Comparison of ENCODE assay signal across 20 mouse cellular contexts in genomic region chr15:12408205-12408604, GRCm38 (mm10).
DNase-seq lines count a peak whose midpoint lies in the region; ATAC-seq and TF ChIP-seq lines count a peak whose summit lies in the region.
"Had no signal": no experiment of that assay in that cellular context is flagged by ENCODE, and none has a peak within 500 bp of the region (broad histone marks: within the 10 kb centered on the region; RNA-seq: fewer than 3 reads in every experiment).

No protein-coding gene starts in this region.

- H3K4me1 ChIP-seq in limb, embryonic 14.5 days (ENCODE audit: control insufficient read depth, insufficient read depth, low read length): no peaks in the 10 kb centered on the region
- H3K4me1 ChIP-seq in limb, embryonic 10.5 days: no peaks in the 10 kb centered on the region
- H3K4me1 ChIP-seq: heart, embryonic 10.5 days; limb, embryonic 12.5 days; liver, embryonic 15.5 days had no signal

- H3K9me3 ChIP-seq in limb, embryonic 14.5 days (ENCODE audit: control insufficient read depth, low read length): no peaks in the 10 kb centered on the region
- H3K9me3 ChIP-seq in limb, embryonic 10.5 days (replicated peaks): no peaks in the 10 kb centered on the region
- H3K9me3 ChIP-seq: heart, embryonic 10.5 days; hindbrain, embryonic 15.5 days; limb, embryonic 12.5 days; liver, embryonic 15.5 days had no signal

- no peak for DNase-seq in frontal cortex, postnatal 25 days (ENCODE audit: low spot score in 2 of 2)
- DNase-seq in limb, embryonic 14.5 days (ENCODE audit: low spot score): no peak
- DNase-seq in limb, embryonic 10.5 days (ENCODE audit: low spot score): no peak
- peak; percentile 10 for DNase-seq in brain, embryonic 18.5 days (ENCODE audit: low read depth, low spot score)
- peak; percentile 38 for DNase-seq in layer of hippocampus, adult 9-11 months
- DNase-seq in ovary, postnatal 36 days (ENCODE audit: low spot score): no peak
- DNase-seq: cerebellum, adult 18-20 months; gastrocnemius, postnatal 36 days; heart, postnatal 10 days; kidney, adult 2 months; lung, postnatal 10 days; thymus, postnatal 14 days had no signal

- no peak overlapping the region for H3K4me2 ChIP-seq in limb, embryonic 14.5 days (replicated peaks; ENCODE audit: low read depth, low read length, severe bottlenecking)
- H3K4me2 ChIP-seq: hindbrain, embryonic 15.5 days; limb, embryonic 12.5 days; liver, embryonic 15.5 days had no signal

- no peaks in the 10 kb centered on the region for H3K27me3 ChIP-seq in limb, embryonic 14.5 days (ENCODE audit: control insufficient read depth, insufficient read depth, low read length)
- no peaks in the 10 kb centered on the region for H3K27me3 ChIP-seq in limb, embryonic 10.5 days (ENCODE audit: low read depth, poor library complexity, severe bottlenecking)
- H3K27me3 ChIP-seq: hindbrain, embryonic 15.5 days; limb, embryonic 12.5 days; liver, embryonic 15.5 days; megakaryocyte, embryonic 14.5 days had no signal

- no peak for TF ChIP-seq POLR2A in limb, embryonic 14.5 days (IDR thresholded peaks at IDR 0.05; ENCODE audit: borderline replicate concordance, extremely low read depth, insufficient read depth, insufficient read length)

- ATAC-seq in frontal cortex, adult (ENCODE audit: low TSS enrichment): peak; percentile 96
- peak; percentile 44; the same call in 1 of the 2 replicates for ATAC-seq in limb, embryonic 14.5 days (ENCODE audit: low FRiP score, low read depth)
- ATAC-seq: midbrain, embryonic 16.5 days had no signal

- no peak overlapping the region for H3K27ac ChIP-seq in limb, embryonic 14.5 days (replicated peaks; ENCODE audit: low read depth, low read length)
- no peak overlapping the region for H3K27ac ChIP-seq in limb, embryonic 10.5 days
- H3K27ac ChIP-seq: heart, embryonic 10.5 days; hindbrain, embryonic 15.5 days; limb, embryonic 12.5 days; liver, embryonic 15.5 days; stomach, postnatal 0 days had no signal

- H3K9ac ChIP-seq in limb, embryonic 14.5 days (ENCODE audit: low read depth, low read length, severe bottlenecking): no peak overlapping the region
- H3K9ac ChIP-seq: hindbrain, embryonic 15.5 days; limb, embryonic 12.5 days; liver, embryonic 15.5 days had no signal

- peaks cover 3% of the 10 kb centered on the region; the same call in 1 of the 2 replicates for H3K36me3 ChIP-seq in limb, embryonic 14.5 days (ENCODE audit: control insufficient read depth, insufficient read depth, low read length)
- H3K36me3 ChIP-seq in limb, embryonic 10.5 days: peaks cover 4% of the 10 kb centered on the region; the same call in 1 of the 2 replicates
- H3K36me3 ChIP-seq: hindbrain, embryonic 15.5 days; liver, embryonic 15.5 days had no signal

- WGBS in limb, embryonic 14.5 days: 68% methylated on average over 8 of the region's 8 CpGs
- 90% methylated on average over 8 of the region's 8 CpGs for WGBS in limb, embryonic 10.5 days

- H3K4me3 ChIP-seq in limb, embryonic 14.5 days (replicated peaks; ENCODE audit: low read length): no peak overlapping the region
- no peak overlapping the region for H3K4me3 ChIP-seq in limb, embryonic 10.5 days
- H3K4me3 ChIP-seq: heart, embryonic 10.5 days; hindbrain, embryonic 15.5 days; limb, embryonic 12.5 days; liver, embryonic 15.5 days; megakaryocyte, embryonic 14.5 days had no signal

Comparison
In these comparisons a context has a peak if more than half of its experiments do, and no peak if none do; other contexts are left out.
1. DNase-seq: peak in brain, embryonic 18.5 days (single experiment) and layer of hippocampus, adult 9-11 months (single experiment); none in frontal cortex, postnatal 25 days (0 of 2), limb, embryonic 14.5 days (single experiment), limb, embryonic 10.5 days (single experiment) and ovary, postnatal 36 days (single experiment).